Mouse (Mus musculus) intestine, embryonic 14.5 days (tissue): ENCODE measurements around the gene Usp43. TPM values are rescaled to one million over a fixed set of nuclear protein-coding genes. Genes with fewer than 3 reads are reported as not detected.

Experiments
- ATAC-seq: fragments of 200-750 bp; cut with Nextera tagmentation; replicated peaks from 2 replicates; pipeline ENCODE4 v1.8.0; 2017; ENCODE audit warnings: low read depth, moderate number of reproducible peaks, moderate TSS enrichment, moderate library complexity; ENCODE audit not compliant: low FRiP score, low TSS enrichment
- DNase-seq: peaks from one replicate; pipeline ENCODE4 v3.0.0-alpha.2; 2018; ENCODE audit warnings: low spot score
- H3K27ac ChIP-seq: fragments of 300-500 bp; sonication (generic); 2 replicates; pipeline ENCODE4 v1.5.1; 2014; ENCODE audit warnings: low read depth, mild to moderate bottlenecking, control low read depth
- H3K27me3 ChIP-seq: fragments of 300-500 bp; sonication (generic); replicated peaks from 2 replicates; pipeline ENCODE4 v1.6.1; 2014; ENCODE audit warnings: low read length, control low read depth; ENCODE audit not compliant: control insufficient read depth, insufficient read depth
- H3K36me3 ChIP-seq: fragments of 300-500 bp; sonication (generic); 2 replicates; pipeline ENCODE4 v1.6.1; 2014; ENCODE audit warnings: low read length, control low read depth; ENCODE audit not compliant: control insufficient read depth, insufficient read depth
- H3K4me1 ChIP-seq: fragments of 300-500 bp; sonication (generic); replicated peaks from 2 replicates; pipeline ENCODE4 v1.6.1; 2014; ENCODE audit warnings: low read length, control low read depth, mixed read lengths; ENCODE audit not compliant: control insufficient read depth, insufficient read depth
- H3K4me2 ChIP-seq: fragments of 300-500 bp; sonication (generic); 2 replicates; pipeline ENCODE4 v1.6.1; 2014; ENCODE audit warnings: low read length
- H3K4me3 ChIP-seq: fragments of 300-500 bp; sonication (generic); 2 replicates; pipeline ENCODE4 v1.5.1; 2014; ENCODE audit warnings: low read depth, low read length, control low read depth, mixed read lengths
- H3K9ac ChIP-seq: fragments of 300-500 bp; sonication (generic); 2 replicates; pipeline ENCODE4 v1.6.1; 2014; ENCODE audit warnings: mild to moderate bottlenecking, low read length
- H3K9me3 ChIP-seq: fragments of 300-500 bp; sonication (generic); 2 replicates; pipeline ENCODE4 v1.6.1; 2016; ENCODE audit warnings: low read length, control low read depth; ENCODE audit not compliant: control insufficient read depth
- WGBS: fragments of 180-500 bp; shearing (Covaris S2); extraction: QIAGEN DNeasy Blood & Tissue Kit; methylation state at CpG from one replicate; pipeline ENCODE4 v1.1.7; 2014; 5-methylcytosine and 5-hydroxymethylcytosine counted together
- polyA plus RNA-seq: library from polyadenylated mRNA; unstranded; fragments of >200 nt; fragmentation: Nextera tagmentation; extraction: Ambion mirVana; gene quantifications from 2 replicates; pipeline ENCODE4 v1.2.1, GENCODE M21; 2014

Usp43 gene
- polyA plus RNA-seq, 1 experiment from 2014 or later = 5.4 TPM

DNA sequence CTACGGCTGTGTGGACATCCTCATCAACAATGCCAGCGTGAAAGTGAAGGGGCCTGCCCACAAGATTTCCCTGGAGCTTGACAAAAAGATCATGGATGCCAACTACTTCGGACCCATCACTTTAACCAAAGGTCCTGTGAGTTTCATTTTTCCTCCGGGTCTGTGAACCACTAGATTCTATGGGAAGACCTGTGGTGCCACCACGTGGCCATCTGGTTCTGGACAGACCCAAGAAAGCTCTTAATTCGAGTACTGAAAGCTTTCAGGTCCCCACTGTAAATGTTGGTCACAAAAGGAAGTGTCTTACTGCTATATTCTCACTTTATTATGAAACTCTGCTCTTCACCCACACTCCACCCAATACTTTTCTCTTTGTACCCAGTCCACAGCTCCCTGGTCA lies 110.4 kb downstream of the Usp43 start:
- Histone ChIP-seq H3K9me3 (no peaks in the 10 kb centered on the region), H3K4me3 (no peak overlapping the region), H3K9ac (no peak overlapping the region), H3K4me2 (no peak overlapping the region), H3K4me1 (no peaks in the 10 kb centered on the region), H3K36me3 (no peaks in the 10 kb centered on the region), H3K27ac (no peak overlapping the region), H3K27me3 (no peaks in the 10 kb centered on the region)
- WGBS = 77% methylated on average over 6 of the region's 6 CpGs
- DNase-seq (no peak), ATAC-seq (no peak)

DNA sequence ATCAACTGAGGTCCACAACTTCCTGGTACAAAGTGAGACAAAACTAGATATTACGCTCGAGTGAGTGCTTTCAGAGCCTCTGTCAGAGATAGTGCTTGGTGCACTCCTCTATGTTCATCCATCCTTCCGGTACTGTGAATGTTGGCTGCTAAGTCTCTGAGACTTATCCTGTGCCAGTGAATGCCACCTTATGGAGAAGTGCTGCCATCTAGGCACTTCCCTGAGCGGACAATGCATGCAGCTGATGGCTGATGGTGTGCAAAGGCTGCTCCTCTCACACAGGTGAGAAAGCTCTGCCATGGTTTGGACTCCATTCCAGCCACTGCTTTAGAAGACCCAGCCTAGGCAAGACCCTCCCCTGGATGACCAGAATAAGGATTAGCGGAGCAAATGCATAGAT lies 113.9 kb downstream of the Usp43 start:
- Histone ChIP-seq H3K4me3 (no peak overlapping the region), H3K9me3 (no peaks in the 10 kb centered on the region), H3K9ac (no peak overlapping the region), H3K4me2 (no peak overlapping the region), H3K4me1 (no peaks in the 10 kb centered on the region), H3K36me3 (no peaks in the 10 kb centered on the region), H3K27me3 (no peaks in the 10 kb centered on the region), H3K27ac (no peak overlapping the region)
- DNase-seq (no peak), ATAC-seq (no peak)
- WGBS = 83% methylated on average over 5 of the region's 5 CpGs

DNA sequence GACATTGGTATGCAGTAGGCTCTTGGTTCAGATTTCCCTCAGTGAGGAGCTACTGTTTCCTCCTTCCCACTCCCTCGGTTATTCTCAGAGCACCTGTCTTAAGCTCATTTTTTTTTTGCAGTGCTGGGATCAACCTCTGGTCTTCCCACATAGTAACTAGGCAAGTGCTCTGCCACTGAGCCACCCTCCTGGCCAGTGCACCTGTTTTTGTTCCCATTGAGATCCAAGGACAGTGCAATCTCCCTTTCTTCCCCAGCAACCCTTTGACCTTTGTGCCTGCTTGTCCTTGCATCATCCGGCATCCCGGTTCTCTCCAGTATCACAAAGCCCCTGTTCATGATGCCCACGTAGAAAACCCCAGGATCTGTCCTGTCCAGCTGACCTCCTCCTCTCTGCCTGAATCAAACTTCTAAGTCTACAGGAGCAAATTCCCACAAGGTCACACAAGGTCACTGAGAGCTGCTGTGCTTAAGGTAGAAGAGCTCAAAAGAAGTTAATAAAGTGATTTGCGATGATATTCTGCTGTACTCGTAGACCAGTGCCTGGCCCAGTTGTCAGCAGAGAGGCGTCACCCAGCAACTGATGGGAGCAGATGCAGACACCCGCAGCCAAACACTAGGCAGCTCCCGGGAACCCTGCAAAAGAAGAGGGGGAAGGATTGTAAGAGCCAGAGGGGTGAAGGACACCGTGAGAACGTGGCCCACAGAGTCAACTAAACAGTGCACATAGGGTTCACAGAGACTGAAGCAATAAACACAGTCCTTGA lies 114.9 kb downstream of the Usp43 start:
- Histone ChIP-seq H3K4me3 (no peak overlapping the region), H3K9ac (no peak overlapping the region), H3K27ac (no peak overlapping the region), H3K9me3 (no peaks in the 10 kb centered on the region), H3K4me2 (no peak overlapping the region), H3K4me1 (no peaks in the 10 kb centered on the region), H3K36me3 (no peaks in the 10 kb centered on the region), H3K27me3 (no peaks in the 10 kb centered on the region)
- DNase-seq = no peak
- no peak for ATAC-seq
- WGBS = 78% methylated on average over 11 of the region's 11 CpGs

DNA sequence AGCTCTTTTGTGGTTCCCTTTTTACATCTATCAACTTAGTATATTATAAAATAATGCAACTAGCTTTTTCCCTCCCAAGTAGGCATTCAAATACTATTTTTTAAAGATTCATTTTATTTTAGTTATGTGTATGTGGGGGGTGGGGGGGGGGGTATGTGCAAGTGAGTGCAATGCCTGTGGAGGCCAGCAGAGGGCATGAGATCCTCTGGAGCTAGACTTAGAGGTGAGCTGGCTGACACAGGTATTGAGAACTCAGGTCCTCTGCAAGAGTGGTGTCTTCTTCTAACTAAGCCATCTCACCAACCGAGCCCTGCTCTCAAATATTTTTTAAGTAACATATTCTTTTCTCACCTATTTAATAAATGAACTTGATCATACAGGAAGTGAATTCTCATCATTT lies 116.4 kb downstream of the Usp43 start:
- H3K27ac ChIP-seq = no peak overlapping the region
- H3K9ac ChIP-seq = no peak overlapping the region
- H3K27me3 ChIP-seq = no peaks in the 10 kb centered on the region
- no peak for DNase-seq
- no peaks in the 10 kb centered on the region for H3K4me1 ChIP-seq
- H3K9me3 ChIP-seq = no peaks in the 10 kb centered on the region
- WGBS = 91% methylated on average over 1 of the region's 1 CpGs
- no peaks in the 10 kb centered on the region for H3K36me3 ChIP-seq
- H3K4me3 ChIP-seq = no peak overlapping the region
- ATAC-seq = no peak
- no peak overlapping the region for H3K4me2 ChIP-seq

Other genes with a start within 250 kb of the Usp43 start
- gene Rcvrn, start 226.8 kb downstream of the Usp43 start, polyA plus RNA-seq = not detected in 2 replicates
- gene Glp2r, start 151.0 kb downstream of the Usp43 start, polyA plus RNA-seq = 2.7 and 3.6 TPM in 2 replicates
- 0.26 and 0.51 TPM in 2 replicates for gene Gsg1l2, start 147.5 kb downstream of the Usp43 start, polyA plus RNA-seq
- not detected in 2 replicates for gene Dhrs7c, start 124.0 kb downstream of the Usp43 start, polyA plus RNA-seq
- 0.86 and 1.0 TPM in 2 replicates for gene Cfap52, start 43.5 kb upstream of the Usp43 start, polyA plus RNA-seq
- gene Stx8, start 44.0 kb upstream of the Usp43 start, polyA plus RNA-seq = 51.3 and 54.5 TPM in 2 replicates